Mouse (Mus musculus): ENCODE measurements around the gene Ccdc173. TPM values are rescaled to one million over a fixed set of nuclear protein-coding genes. Genes with fewer than 3 reads are reported as not detected.
A peak's percentile ranks its signal among the peaks of the same experiment; 100 is the strongest.

Gene Ccdc173
- 1.9 and 2.3 TPM in 2 replicates for polyA plus RNA-seq (2015; fragmentation: Nextera tagmentation; extraction: Ambion mirVana)

DNA sequence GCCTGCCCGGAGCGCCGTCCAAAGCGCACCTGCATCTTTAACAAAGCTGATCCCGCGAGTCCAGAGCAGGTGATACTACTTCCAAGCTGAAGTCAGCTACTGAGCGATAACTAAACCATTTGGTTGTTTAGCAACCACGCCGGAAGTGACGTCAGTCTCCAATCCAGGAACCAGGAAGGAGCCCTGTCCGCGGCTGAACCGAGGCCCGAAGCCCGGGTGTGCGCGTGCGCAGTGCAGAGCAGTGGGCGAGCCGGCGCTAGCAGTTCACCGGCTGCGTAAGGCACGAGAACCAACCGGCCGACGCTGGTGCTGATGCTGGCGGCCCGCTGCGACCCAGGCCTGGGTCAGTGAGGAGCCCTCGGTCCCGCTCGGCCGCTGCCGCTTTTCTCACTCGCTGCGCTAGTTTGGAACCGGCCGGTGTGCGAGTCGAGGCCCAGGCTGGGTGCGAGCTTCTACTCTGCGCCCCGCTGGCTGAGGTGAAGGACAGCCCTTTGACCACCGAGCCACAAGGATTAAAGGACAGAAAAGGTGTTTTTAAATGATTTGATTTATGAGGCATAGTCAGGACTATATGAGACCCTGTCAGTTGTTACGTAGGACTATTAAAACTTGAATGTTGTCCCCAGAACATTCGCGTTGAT is at the start of gene Ccdc173, which contains the start of gene Phospho2:
Gene Ccdc173, minus strand, starts transcription at position 147 of the 641 bp plus-strand sequence.
Gene Phospho2, plus strand, starts transcription at position 195 of the 641 bp plus-strand sequence.
- 2% methylated on average over 48 of the region's 48 CpGs for WGBS
- Histone ChIP-seq H3K36me3 (peaks cover 17% of the 10 kb centered on the region), H3K9me3 (no peaks in the 10 kb centered on the region), H3K27me3 (no peaks in the 10 kb centered on the region), H3K4me3 (peak within 1 kb of the TSS; percentile 70), H3K4me2 (replicated peaks) (peak within 1 kb of the TSS; percentile 87), H3K4me1 (peaks cover 4% of the 10 kb centered on the region; the same call in 1 of the 2 replicates), H3K27ac (peak within 1 kb of the TSS; percentile 33; the same call in 1 of the 2 replicates), H3K9ac (peak within 1 kb of the TSS; percentile 77)
- ATAC-seq (ENCODE audit: low FRiP score, low read depth): peak; percentile 96

DNA sequence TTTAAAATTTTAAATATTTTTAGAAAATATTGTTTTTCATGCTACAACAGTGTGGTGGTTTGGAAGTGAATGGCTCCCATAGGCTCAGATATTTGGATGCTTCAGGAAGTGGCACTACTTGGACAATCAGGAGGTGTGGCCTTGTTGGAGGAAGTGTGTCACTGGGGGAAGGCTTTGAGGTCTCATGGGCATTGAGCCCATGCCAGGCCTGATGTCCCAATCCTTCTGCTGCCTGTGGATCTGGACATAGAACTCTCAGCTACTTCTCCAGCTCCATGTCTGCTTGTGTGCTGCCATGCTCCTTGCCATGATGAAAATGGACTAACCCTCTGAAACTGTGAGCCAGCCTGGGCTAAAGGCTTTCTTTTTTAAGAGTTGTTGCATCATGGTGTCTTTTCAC is 49.3 kb upstream of the Ccdc173 start:
- Histone ChIP-seq H3K4me3 (no peak overlapping the region), H3K4me2 (replicated peaks) (no peak overlapping the region), H3K27ac (no peak overlapping the region), H3K36me3 (peaks cover 28% of the 10 kb centered on the region), H3K4me1 (0 out of 2 replicates have a peak, but pooled peaks cover 5% of the 10 kb centered on the region), H3K27me3 (no peaks in the 10 kb centered on the region), H3K9ac (no peak overlapping the region), H3K9me3 (no peaks in the 10 kb centered on the region)
- ATAC-seq (ENCODE audit: low FRiP score, low read depth): no peak

DNA sequence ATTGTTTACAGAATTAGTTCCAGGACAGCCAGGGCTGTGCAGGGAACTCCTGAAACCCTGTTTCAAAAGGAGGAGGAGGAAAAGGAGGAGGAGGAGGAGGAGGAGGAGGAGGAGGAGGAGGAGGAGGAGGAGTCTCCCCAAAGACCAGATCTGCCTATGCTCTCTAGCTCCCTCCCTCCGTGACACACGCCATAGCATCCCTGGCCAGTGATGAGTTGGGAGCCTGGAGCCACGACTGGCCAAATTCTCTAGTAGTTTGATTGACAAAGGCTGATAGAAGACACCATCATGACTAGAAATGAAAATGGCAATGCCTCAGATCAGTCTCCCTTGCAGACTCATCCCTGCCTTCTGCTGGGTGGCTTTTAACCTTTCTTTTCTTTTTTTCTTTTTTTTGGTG is 48.6 kb upstream of the Ccdc173 start:
- H3K4me1 ChIP-seq: 0 out of 2 replicates have a peak, but pooled peaks cover 5% of the 10 kb centered on the region
- no peaks in the 10 kb centered on the region for H3K27me3 ChIP-seq
- WGBS: 51% methylated on average over 3 of the region's 3 CpGs
- no peak overlapping the region for H3K4me2 ChIP-seq (replicated peaks)
- no peak overlapping the region for H3K4me3 ChIP-seq
- ATAC-seq (ENCODE audit: low FRiP score, low read depth): no peak
- no peak overlapping the region for H3K27ac ChIP-seq
- H3K9me3 ChIP-seq: no peaks in the 10 kb centered on the region
- H3K36me3 ChIP-seq: peaks cover 36% of the 10 kb centered on the region
- H3K9ac ChIP-seq: no peak overlapping the region

DNA sequence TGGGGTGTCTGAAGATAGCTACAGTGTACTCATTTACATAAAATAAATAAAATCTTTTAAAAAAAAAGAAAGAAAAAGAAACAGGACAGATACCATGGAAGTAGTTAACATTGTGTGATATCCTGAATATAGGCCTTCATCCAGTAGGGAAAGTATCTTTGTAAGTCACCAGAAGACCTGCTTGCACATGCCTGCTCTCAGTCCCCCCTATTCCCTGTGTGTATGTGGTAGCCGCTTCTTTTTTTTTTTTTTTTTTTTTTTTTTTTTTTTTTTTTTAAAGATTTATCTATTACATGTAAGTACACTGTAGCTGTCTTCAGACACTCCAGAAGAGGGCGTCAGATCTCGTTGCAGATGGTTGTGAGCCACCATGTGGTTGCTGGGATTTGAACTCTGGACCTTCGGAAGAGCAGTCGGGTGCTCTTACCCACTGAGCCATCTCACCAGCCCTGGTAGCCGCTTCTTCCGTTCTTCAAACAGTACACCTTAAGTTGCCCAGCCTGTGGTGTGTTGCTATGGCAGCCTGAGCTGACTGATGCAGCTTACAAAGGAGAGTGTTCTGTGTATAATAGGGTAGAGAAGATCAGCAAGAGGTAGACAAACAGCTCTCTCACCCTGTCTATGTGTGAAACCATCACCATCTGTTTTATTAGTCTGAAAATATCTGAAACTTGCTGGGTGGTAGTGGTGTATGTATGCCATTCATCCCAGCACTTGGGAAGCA is 48.0 kb upstream of the Ccdc173 start:
- Histone ChIP-seq H3K4me3 (no peak overlapping the region), H3K27me3 (no peaks in the 10 kb centered on the region), H3K4me1 (0 out of 2 replicates have a peak, but pooled peaks cover 5% of the 10 kb centered on the region), H3K4me2 (replicated peaks) (no peak overlapping the region), H3K36me3 (peaks cover 41% of the 10 kb centered on the region), H3K27ac (no peak overlapping the region), H3K9me3 (no peaks in the 10 kb centered on the region), H3K9ac (no peak overlapping the region)
- ATAC-seq (ENCODE audit: low FRiP score, low read depth): no peak
- 82% methylated on average over 7 of the region's 7 CpGs for WGBS

DNA sequence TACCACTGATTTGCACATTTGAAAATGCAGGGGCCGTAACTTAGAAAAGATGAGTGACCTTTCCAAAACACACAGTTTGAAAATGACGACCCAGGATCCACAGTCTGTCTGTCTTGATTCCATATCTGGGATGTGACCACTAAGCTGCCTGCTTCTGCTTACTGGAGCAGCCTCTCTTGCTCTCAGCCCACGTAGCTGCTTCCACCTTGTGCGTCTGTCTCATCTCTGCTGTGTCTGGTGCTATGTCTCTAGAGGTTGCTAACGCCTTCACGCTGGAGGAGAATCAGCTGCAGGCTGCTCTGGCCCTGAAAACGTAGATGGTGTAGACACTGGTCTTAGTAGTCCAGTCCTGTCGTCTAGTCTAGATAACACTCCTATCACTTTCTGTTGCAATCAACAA is 40.7 kb upstream of the Ccdc173 start:
- no peak overlapping the region for H3K27ac ChIP-seq
- 85% methylated on average over 8 of the region's 8 CpGs for WGBS
- no peak overlapping the region for H3K4me2 ChIP-seq (replicated peaks)
- H3K4me3 ChIP-seq: no peak overlapping the region
- no peaks in the 10 kb centered on the region for H3K4me1 ChIP-seq
- no peak for ATAC-seq (ENCODE audit: low FRiP score, low read depth)
- no peaks in the 10 kb centered on the region for H3K9me3 ChIP-seq
- H3K9ac ChIP-seq: no peak overlapping the region
- H3K36me3 ChIP-seq: peaks cover 75% of the 10 kb centered on the region
- H3K27me3 ChIP-seq: no peaks in the 10 kb centered on the region

DNA sequence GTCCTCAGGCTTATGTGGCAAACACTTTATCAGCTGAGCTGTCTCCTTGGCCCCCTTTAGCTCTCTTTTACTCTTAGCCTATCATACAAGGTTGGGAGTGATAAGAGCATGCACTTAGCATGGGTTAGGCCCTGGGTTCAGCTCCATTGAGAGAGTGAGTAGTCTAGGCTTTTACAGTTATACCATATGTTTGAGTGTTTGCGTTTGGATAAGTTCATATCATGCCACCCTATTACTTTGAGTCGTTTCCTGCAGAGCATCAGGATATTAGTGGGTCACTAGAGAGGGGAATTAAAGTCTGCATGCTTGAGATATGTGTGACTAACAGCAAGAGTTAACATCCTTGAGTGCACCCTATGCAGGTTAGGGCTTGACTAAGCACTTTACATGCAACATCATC is 40.3 kb upstream of the Ccdc173 start:
- 91% methylated on average over 2 of the region's 2 CpGs for WGBS
- Histone ChIP-seq H3K9ac (no peak overlapping the region), H3K9me3 (no peaks in the 10 kb centered on the region), H3K4me3 (no peak overlapping the region), H3K4me2 (replicated peaks) (no peak overlapping the region), H3K36me3 (peaks cover 76% of the 10 kb centered on the region), H3K27me3 (no peaks in the 10 kb centered on the region), H3K27ac (no peak overlapping the region), H3K4me1 (no peaks in the 10 kb centered on the region)
- ATAC-seq (ENCODE audit: low FRiP score, low read depth): no peak

DNA sequence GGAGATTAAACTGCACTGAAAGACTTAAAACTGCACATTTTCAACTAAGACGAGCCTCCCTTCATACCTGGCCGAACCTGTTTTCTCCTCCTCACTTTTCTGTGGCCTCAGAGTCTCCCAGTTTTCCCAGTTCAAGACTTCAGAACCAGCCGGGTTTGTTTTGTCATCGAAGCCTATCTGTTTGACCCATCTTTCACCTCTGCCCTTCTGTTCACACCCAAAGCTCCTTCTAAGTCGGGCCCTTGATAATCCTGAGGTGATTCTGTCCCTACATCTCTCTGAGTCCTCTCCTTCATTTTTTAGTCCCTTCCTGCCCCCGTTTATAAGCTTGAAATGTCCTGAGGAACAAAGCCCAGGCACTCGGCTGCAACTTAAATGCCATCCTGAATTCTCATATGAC is 38.7 kb upstream of the Ccdc173 start:
- 31% methylated on average over 7 of the region's 7 CpGs for WGBS
- peaks cover 63% of the 10 kb centered on the region for H3K36me3 ChIP-seq

DNA sequence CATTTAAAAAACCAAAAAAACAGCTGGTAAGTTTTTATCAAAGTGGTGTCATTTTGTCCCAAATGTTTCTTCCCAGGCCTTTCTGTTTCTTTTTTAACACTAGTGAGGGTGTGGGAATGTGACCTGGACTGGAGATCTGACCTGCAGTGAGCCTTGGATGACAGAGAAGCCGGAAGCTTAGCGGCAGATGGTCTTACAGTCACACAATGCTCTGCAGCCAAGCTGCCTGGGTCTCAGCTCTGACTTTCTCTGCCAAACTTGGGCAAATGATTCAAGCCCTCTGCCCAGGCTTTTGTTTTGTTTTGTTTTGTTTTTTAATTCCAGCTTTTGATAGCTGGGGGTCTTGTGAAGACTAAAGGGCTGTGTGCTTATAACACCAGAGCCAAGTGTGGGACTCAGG is 37.0 kb upstream of the Ccdc173 start:
- Histone ChIP-seq H3K27me3 (no peaks in the 10 kb centered on the region), H3K4me1 (peaks cover 14% of the 10 kb centered on the region), H3K36me3 (peaks cover 50% of the 10 kb centered on the region), H3K9ac (no peak overlapping the region), H3K9me3 (no peaks in the 10 kb centered on the region), H3K4me3 (no peak overlapping the region), H3K27ac (0 out of 2 replicates have a peak overlapping the region, but pooled peaks have one; percentile 11), H3K4me2 (replicated peaks) (no peak overlapping the region)
- WGBS: 85% methylated on average over 2 of the region's 2 CpGs
- no peak for ATAC-seq (ENCODE audit: low FRiP score, low read depth)

More for the DNA sequence above, 38.7 kb upstream of the Ccdc173 start:
- ATAC-seq (ENCODE audit: low FRiP score, low read depth): no peak
- H3K4me2 ChIP-seq (replicated peaks): no peak overlapping the region
- no peaks in the 10 kb centered on the region for H3K9me3 ChIP-seq
- peaks cover 10% of the 10 kb centered on the region; the same call in 1 of the 2 replicates for H3K4me1 ChIP-seq
- no peak overlapping the region for H3K4me3 ChIP-seq
- no peaks in the 10 kb centered on the region for H3K27me3 ChIP-seq
- 0 out of 2 replicates have a peak overlapping the region, but pooled peaks have one; percentile 8 for H3K9ac ChIP-seq
- no peak overlapping the region for H3K27ac ChIP-seq

DNA sequence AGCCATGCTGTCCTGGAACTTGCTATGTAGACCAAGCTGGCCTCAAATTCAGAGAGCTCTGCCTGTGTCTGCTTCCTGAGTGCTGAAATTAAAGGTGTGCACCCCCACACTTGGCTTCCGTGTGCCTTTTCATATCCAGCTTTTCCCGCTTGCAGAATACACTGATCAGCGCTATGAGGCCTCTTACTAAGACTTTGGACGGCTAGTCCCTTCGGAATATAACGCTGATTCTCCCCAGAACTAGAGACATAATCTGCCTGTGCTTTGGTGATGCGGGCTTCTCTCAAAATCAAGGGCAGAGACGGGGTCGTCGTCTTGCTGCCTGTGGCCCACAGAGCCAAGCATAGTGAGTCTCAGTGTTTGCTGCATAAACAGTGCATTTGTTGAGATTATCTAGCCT is 36.5 kb upstream of the Ccdc173 start:
- WGBS: 90% methylated on average over 10 of the region's 10 CpGs
- Histone ChIP-seq H3K27ac (no peak overlapping the region), H3K27me3 (no peaks in the 10 kb centered on the region), H3K9me3 (no peaks in the 10 kb centered on the region), H3K9ac (no peak overlapping the region), H3K4me1 (peaks cover 15% of the 10 kb centered on the region), H3K36me3 (peaks cover 45% of the 10 kb centered on the region), H3K4me3 (no peak overlapping the region), H3K4me2 (replicated peaks) (no peak overlapping the region)
- ATAC-seq (ENCODE audit: low FRiP score, low read depth): no peak

DNA sequence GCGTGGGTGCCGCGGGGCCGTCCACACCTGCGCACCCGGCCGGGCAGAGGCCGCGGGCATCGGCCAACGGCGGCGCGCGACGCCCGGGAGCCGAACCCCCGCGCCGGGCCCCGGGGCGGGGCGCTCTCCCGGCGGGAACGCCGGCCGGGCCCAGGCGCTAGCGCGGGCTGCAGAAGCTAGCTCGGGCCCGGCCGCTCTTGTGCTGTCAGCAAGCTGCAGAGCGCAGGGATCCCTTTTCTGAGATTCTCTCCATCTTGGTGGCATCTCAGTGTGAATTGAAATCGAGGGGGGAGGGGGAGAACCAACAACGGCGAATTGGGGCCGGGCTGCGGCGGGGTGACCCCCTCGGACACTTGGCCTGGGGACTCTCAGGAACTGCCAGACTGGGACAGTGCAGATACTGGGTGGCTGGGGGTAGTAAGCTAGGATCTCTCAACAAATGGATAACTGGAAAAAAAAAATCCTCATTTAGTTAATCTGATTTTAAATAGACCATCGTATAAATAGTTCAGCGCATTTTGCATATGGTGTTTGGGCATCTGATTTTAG is 33.8 kb upstream of the Ccdc173 start:
- WGBS: 2% methylated on average over 45 of the region's 45 CpGs
- Histone ChIP-seq H3K9ac (peak overlapping the region; percentile 95), H3K9me3 (no peaks in the 10 kb centered on the region), H3K4me3 (peak overlapping the region; percentile 87), H3K4me1 (peaks cover 15% of the 10 kb centered on the region), H3K4me2 (replicated peaks) (peak overlapping the region; percentile 71), H3K36me3 (peaks cover 22% of the 10 kb centered on the region), H3K27ac (peak overlapping the region; percentile 96), H3K27me3 (no peaks in the 10 kb centered on the region)
- ATAC-seq (ENCODE audit: low FRiP score, low read depth): peak; percentile 79

DNA sequence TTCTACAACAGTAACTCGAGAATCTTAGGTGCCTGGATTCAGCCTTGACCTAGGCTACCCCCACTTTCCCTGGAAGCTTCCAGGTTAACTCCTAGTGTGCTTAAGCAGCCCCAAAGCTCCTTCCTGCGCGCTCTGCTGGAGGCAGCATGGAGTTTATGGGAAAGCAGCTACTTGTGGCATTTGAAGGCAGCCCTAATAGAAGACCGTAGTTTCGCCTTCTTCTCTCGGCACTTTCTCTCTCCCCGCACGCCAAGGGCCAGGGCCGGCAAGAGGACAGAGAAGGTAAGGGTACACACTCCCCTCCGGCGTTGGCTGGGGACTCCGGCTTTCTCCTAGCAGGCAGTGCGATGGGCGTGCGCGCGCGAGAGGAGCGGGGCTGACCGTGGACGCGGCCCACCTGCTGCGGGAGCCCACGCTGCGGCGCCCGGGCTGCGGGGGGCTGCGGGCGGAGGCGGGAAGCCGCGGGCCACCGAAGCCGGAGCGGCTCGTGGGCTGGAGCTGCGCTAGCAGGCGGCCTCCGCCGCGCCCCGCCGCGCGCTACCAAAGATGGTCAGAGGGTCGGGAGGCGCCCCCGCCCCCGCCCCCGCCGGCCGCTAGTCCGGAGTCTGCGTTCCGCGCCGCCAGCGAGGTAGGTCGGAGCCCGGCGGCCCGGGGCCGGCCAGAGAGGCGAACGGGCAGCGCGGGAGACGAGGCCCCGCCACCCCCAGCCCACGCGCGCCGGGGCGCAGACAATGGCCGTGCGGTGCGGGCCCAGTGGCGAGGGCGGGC is 33.2 kb upstream of the Ccdc173 start:
- Histone ChIP-seq H3K27ac (peak overlapping the region; percentile 96), H3K36me3 (peaks cover 19% of the 10 kb centered on the region), H3K4me2 (replicated peaks) (peak overlapping the region; percentile 71), H3K4me3 (peak overlapping the region; percentile 87), H3K4me1 (peaks cover 15% of the 10 kb centered on the region), H3K27me3 (no peaks in the 10 kb centered on the region), H3K9me3 (no peaks in the 10 kb centered on the region), H3K9ac (peak overlapping the region; percentile 95)
- ATAC-seq (ENCODE audit: low FRiP score, low read depth): peak; percentile 67
- WGBS: under 1% methylated on average over 67 of the region's 80 CpGs

All from limb, embryonic 13.5 days (tissue).